Mouse (Mus musculus) CD4-positive, CD25-positive, alpha-beta regulatory T cell, adult 9 weeks (primary cell): ENCODE data around the gene Acp1. TPM values are rescaled to one million over a fixed set of nuclear protein-coding genes. Genes with fewer than 3 reads are reported as not detected.

Source experiments
- polyA plus RNA-seq: library from polyadenylated mRNA; unstranded; fragments of 100-300 nt; shearing (Covaris generic); gene quantifications from one replicate; pipeline ENCODE4 v1.2.1, GENCODE M21; 2017

Acp1 gene
- 62.8 TPM for polyA plus RNA-seq

GRCm38 (mm10) chr12:30911261-30912047, at the start of gene Acp1, which contains the start of gene Sh3yl1:
Gene Acp1, minus strand, starts transcription at chr12:30911589.
Gene Sh3yl1, plus strand, starts transcription at chr12:30911668.

GRCm38 (mm10) chr12:30883986-30884621, 27.3 kb downstream of the Acp1 start, which contains the start of gene Alkal2:
Gene Alkal2, plus strand, starts transcription at chr12:30884322.

Other genes starting within 250 kb of the Acp1 start
- not detected for gene Alkal2, start 27.3 kb downstream of the Acp1 start, polyA plus RNA-seq
- gene Sh3yl1, start 79 bp upstream of the Acp1 start, polyA plus RNA-seq, result 0.68 TPM
- 0.26 TPM for gene Fam110c, start 162.3 kb upstream of the Acp1 start, polyA plus RNA-seq